Mouse (Mus musculus): ENCODE results near the gene Myl4. TPM values are rescaled to one million over a fixed set of nuclear protein-coding genes. Genes with fewer than 3 reads are reported as not detected.

The Myl4 gene
- polyA plus RNA-seq, 1 experiment = 3.4 TPM

DNA sequence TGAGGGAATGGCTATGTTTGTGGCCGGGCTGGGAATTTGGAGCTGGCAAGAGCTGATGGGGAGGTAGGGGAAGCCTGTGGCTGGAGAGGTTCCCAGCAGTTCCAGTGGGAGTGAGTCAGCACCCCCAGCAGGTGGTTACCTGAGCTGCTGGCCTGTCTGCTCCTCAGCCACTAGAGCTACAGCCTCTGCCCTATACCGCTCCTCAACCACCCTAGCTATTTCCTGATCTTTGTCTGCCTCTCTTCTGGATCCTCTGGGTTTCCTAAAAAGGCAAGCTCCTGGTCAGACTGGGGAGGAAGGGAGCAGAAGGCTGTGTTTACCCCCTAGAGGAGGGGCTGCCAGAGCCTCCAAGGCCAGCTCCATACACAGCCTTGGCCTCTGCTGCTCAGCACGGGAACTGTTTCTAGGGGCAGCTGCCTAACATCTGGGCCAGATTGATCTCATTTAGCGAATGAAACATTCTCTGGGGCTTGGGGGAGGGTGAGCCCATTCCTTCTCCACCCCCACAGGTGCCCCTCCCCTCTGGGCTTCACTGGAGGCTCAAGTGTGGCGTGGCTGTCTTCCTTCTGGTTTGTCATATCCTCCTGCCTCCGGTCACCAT lies 74.4 kb downstream of the Myl4 start:
- no peak for DNase-seq (ENCODE audit: low read depth)
- TF ChIP-seq POLR2A (IDR thresholded peaks at IDR 0.05; ENCODE audit: borderline replicate concordance, extremely low read depth, insufficient read depth, insufficient read length, poor library complexity, severe bottlenecking) = no peak
- TF ChIP-seq CTCF (IDR thresholded peaks at IDR 0.05; ENCODE audit: borderline replicate concordance, extremely low read depth, insufficient read depth, insufficient read length) = no peak

DNA sequence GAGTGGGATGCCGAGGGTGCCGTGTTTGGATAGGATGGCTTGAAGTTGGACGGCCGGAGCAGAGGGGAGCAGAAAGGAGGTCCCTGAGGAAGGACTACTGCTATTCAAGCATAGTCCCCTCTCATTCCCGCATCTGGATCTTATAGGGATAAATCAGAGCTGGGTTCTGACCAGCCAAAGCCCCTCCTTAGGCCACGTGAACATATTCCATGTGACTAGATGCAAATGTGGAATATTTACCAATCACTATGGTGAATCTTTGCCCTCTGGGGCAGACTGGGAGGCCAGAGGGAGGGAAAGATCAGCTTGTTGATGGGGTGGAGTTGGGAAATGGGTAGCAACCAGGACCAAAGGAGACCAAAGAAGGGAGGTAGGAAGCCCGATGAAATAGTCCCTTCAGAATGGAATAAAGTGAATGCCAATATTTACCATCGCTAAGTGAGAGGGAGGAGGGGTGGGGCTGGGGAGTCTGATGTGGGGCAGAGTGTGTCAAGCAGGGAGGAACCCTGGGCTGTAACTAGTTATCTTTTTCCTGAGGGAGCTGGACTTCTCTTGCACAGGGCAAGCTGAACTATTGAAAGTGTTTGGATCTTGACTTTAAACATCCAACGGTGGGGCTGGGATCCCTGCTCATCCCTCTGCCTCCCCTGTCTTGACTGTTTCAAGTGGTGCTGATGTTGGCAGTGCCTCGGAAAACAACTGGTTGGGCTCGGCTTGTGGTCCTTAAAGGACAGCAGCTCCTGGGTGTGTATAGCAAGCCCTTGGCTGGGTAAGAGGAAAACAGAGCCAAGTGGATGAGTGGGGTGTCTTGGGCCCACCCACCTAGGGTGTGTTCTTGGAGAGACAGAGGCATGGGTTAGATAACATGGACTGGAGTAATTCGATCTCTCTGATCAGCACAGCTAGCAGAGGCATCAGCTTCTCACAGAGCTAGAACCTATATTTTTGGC lies 75.3 kb downstream of the Myl4 start:
- peak; percentile 54 for DNase-seq (ENCODE audit: low read depth)
- TF ChIP-seq POLR2A (IDR thresholded peaks at IDR 0.05; ENCODE audit: borderline replicate concordance, extremely low read depth, insufficient read depth, insufficient read length, poor library complexity, severe bottlenecking) = no peak
- no peak for TF ChIP-seq CTCF (IDR thresholded peaks at IDR 0.05; ENCODE audit: borderline replicate concordance, extremely low read depth, insufficient read depth, insufficient read length)

DNA sequence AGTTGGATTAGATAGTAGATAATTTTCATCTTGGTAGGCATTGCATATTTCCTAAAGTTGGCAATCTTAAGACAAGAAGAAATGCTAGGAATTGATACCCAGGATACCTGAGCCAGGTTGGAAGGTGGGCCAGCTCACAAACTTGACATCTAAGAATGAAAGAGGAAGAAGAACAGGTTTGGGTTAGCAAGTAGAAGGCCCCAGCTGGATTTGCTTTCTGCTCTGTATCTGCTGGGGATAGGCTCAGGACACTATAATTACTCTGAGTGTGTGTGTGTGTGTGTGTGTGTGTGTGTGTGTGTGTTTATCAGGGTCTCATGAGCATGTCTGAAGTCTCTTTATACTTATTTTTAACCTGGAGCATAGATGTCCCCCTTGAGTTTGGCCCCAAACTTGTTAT lies 76.2 kb downstream of the Myl4 start:
- TF ChIP-seq CTCF (IDR thresholded peaks at IDR 0.05; ENCODE audit: borderline replicate concordance, extremely low read depth, insufficient read depth, insufficient read length) = no peak
- no peak for TF ChIP-seq POLR2A (IDR thresholded peaks at IDR 0.05; ENCODE audit: borderline replicate concordance, extremely low read depth, insufficient read depth, insufficient read length, poor library complexity, severe bottlenecking)
- no peak for DNase-seq (ENCODE audit: low read depth)

DNA sequence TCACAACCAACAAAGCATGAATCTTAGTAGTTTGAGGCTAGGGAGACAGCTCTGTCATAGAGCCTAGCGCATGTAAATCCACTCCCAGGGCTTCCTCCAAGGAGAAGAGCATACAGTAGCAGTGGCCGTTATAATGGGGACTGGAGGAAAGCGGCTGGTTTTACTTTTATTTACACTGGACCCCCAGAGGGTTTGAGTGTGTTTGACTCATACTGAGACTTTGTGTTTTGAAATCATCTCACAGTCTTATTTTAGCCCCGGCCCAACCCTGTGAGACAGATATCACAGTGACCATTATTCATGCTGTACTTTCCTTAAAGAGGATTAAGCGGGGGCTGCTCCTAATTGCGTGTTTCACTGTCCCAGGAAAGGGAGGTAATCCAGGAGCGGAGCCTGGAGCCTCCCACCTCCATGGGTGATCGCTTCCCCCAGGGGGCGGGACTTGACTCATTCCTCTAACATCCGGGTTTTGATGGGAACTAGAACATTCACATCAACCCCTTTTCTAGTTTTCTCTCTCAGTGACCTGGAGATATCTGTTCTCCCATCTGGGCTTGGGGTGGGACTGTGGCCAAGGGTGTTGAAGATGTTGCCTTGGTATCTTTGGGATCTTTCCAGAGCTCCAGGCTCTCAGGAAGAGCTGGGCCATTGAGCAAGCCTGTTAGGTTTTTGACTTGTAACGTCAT lies 77.3 kb downstream of the Myl4 start:
- DNase-seq (ENCODE audit: low read depth) = no peak
- TF ChIP-seq POLR2A (IDR thresholded peaks at IDR 0.05; ENCODE audit: borderline replicate concordance, extremely low read depth, insufficient read depth, insufficient read length, poor library complexity, severe bottlenecking) (no peak), CTCF (IDR thresholded peaks at IDR 0.05; ENCODE audit: borderline replicate concordance, extremely low read depth, insufficient read depth, insufficient read length) (no peak)

DNA sequence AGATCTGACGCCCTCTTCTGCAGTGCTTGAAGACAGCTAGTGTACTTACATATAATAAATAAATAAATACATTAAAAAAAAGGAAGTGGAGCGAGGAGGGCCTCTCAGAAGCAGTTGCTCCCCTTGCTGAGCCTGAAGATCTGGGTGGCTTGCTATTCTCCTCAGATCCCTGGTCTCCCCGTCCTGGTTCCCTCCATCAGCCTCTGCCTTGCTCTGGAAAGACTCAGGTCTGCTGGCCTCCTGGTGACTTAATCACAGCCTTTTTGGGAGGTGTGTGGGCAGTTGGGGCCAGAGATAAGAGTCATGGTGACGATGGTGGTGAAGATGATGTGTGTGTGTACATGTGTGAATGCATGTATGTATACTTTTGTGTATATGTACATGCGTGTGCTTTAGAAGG lies 78.1 kb downstream of the Myl4 start:
- no peak for DNase-seq (ENCODE audit: low read depth)
- TF ChIP-seq POLR2A (IDR thresholded peaks at IDR 0.05; ENCODE audit: borderline replicate concordance, extremely low read depth, insufficient read depth, insufficient read length, poor library complexity, severe bottlenecking) = no peak
- no peak for TF ChIP-seq CTCF (IDR thresholded peaks at IDR 0.05; ENCODE audit: borderline replicate concordance, extremely low read depth, insufficient read depth, insufficient read length)

DNA sequence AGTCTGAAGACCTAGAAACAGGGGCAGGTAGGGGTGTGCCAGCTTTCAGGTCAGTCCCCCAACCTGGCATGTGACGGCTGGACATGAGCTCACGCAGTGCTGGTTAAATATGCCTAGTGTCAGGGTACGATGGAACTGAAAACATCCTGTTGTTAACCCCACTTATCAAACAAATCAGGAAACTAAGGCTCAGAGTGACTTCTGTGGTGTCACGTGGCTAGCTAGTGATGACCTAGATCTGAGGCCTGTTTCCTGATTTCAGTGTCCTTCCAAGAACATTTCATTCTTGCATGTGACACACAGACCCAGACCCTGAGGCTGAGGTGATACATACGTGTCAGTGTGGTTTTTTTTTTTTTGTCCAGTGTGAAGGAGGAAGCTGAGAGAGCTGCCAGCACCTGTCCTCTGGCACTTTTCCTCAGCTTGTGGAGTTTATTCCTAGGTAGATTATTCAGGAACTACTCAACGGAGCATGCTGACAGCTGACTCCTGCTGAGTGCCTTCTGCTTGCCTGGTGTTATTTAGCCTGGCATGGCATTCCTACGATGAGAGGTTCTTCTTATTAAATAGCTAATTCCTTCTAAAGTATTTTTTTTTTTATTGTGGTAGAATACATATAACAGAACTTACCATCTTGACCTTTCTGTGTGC lies 79.8 kb downstream of the Myl4 start:
- TF ChIP-seq CTCF (IDR thresholded peaks at IDR 0.05; ENCODE audit: borderline replicate concordance, extremely low read depth, insufficient read depth, insufficient read length) = no peak
- no peak for TF ChIP-seq POLR2A (IDR thresholded peaks at IDR 0.05; ENCODE audit: borderline replicate concordance, extremely low read depth, insufficient read depth, insufficient read length, poor library complexity, severe bottlenecking)
- no peak for DNase-seq (ENCODE audit: low read depth)

DNA sequence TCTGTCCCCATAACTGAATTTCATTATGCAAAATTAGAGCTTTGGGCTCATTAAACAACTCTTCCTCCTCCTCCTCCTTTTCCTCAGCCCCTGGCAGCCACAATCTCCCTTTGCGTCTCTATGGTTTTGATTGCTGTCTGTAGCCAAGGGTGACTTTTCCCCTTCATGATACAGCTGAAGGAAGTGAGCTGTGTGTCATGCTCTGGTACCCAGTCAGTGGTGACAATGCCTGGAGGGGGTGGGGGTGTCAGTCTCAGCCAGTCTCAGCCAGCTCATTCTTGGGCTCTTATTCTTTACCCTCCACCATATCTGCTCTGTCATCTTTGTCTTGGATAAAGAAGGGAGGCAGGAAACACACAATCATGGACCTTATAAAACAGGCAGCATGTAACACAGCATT lies 80.8 kb downstream of the Myl4 start:
- DNase-seq (ENCODE audit: low read depth) = no peak
- TF ChIP-seq POLR2A (IDR thresholded peaks at IDR 0.05; ENCODE audit: borderline replicate concordance, extremely low read depth, insufficient read depth, insufficient read length, poor library complexity, severe bottlenecking) (no peak), CTCF (IDR thresholded peaks at IDR 0.05; ENCODE audit: borderline replicate concordance, extremely low read depth, insufficient read depth, insufficient read length) (no peak)

DNA sequence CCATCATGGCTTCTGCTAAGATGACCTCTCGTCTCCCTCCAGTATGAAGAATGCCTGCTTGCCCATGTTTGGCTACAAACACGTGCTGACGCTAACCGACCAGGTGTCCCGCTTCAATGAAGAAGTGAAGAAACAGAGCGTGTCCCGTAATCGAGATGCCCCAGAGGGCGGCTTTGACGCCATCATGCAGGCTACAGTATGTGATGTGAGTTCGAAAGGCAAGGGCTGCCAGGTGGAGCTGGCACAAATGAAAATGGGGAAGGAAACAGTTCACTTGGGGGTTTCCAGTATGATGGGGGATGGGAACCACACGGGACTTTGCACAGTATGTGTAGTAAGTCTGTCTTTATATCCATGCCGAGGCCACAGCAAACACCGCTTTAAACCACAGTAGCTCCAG lies 86.5 kb downstream of the Myl4 start:
- no peak for DNase-seq (ENCODE audit: low read depth)
- no peak for TF ChIP-seq POLR2A (IDR thresholded peaks at IDR 0.05; ENCODE audit: borderline replicate concordance, extremely low read depth, insufficient read depth, insufficient read length, poor library complexity, severe bottlenecking)
- no peak for TF ChIP-seq CTCF (IDR thresholded peaks at IDR 0.05; ENCODE audit: borderline replicate concordance, extremely low read depth, insufficient read depth, insufficient read length)

DNA sequence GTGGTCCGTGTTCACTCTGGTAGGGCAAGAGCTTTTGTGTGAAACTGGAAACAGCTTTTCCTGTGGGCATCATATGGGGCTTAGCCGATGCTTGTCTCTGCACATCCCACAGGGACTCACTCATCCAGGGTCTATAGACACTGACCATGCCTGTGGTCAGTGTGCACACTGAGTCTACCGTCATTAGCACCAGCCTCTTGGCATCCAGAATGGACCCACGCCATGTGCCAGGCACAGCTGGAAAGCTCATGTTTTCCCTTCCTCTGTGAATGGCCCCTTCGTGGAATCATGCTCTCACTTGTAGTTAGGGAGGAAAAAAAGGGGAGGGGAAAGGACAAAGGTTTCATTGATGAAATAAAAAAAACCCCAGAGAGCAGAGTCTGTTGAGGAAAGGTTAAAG lies 87.5 kb downstream of the Myl4 start:
- TF ChIP-seq POLR2A (IDR thresholded peaks at IDR 0.05; ENCODE audit: borderline replicate concordance, extremely low read depth, insufficient read depth, insufficient read length, poor library complexity, severe bottlenecking) = no peak
- TF ChIP-seq CTCF (IDR thresholded peaks at IDR 0.05; ENCODE audit: borderline replicate concordance, extremely low read depth, insufficient read depth, insufficient read length) = no peak
- no peak for DNase-seq (ENCODE audit: low read depth)

DNA sequence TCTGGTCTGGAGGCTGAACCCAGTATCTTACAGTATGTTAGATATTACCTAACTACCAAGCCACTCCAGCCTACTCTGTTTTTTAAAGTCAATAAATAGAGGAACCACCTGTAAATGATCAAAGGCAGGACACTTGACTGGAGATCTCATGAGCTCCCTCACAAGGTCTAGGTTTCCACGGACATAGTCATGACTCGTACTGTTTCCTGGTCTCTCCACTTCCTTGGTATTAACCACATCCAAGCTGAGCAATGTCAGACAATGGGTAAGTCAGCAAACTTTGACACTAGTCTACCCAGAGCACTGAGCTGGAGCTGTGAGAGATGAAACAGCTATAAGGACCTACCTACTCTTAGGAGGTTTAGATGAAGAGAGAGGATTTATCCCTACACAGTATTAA lies 88.4 kb downstream of the Myl4 start:
- TF ChIP-seq POLR2A (IDR thresholded peaks at IDR 0.05; ENCODE audit: borderline replicate concordance, extremely low read depth, insufficient read depth, insufficient read length, poor library complexity, severe bottlenecking) = no peak
- TF ChIP-seq CTCF (IDR thresholded peaks at IDR 0.05; ENCODE audit: borderline replicate concordance, extremely low read depth, insufficient read depth, insufficient read length) = no peak
- DNase-seq (ENCODE audit: low read depth) = no peak

DNA sequence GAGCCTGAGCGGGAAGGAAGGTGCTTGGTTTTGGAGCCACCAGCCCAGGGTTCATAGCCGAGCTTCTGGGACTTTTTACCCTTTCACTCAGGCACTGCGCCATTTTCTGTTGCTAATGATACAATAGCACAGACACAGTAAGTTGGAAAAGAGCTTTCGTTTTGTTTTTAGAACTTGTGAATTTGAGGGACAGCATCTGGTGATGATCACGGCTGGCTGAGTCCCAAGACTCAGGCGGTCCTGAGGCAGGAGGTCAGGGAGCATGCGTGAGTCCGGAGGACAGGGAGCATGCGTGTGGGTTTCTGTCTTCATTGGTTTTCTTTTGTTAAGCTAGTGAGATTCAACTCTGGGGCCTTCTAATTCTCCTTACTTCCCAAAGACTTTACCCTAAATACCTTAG lies 89.2 kb downstream of the Myl4 start:
- DNase-seq (ENCODE audit: low read depth) = no peak
- TF ChIP-seq POLR2A (IDR thresholded peaks at IDR 0.05; ENCODE audit: borderline replicate concordance, extremely low read depth, insufficient read depth, insufficient read length, poor library complexity, severe bottlenecking) (no peak), CTCF (IDR thresholded peaks at IDR 0.05; ENCODE audit: borderline replicate concordance, extremely low read depth, insufficient read depth, insufficient read length) (no peak)
